ENCODE assay signal across 15 mouse cellular contexts in genomic region chr6:91742995-91743394, GRCm38 (mm10).
"Had no signal": no experiment of that assay in that cellular context is flagged by ENCODE, and none has a peak within 500 bp of the region (broad histone marks: within the 10 kb centered on the region; RNA-seq: fewer than 3 reads in every experiment).

No protein-coding gene starts in this region.

- H3K9ac ChIP-seq: limb, embryonic 12.5 days; limb, embryonic 15.5 days; liver, embryonic 13.5 days; midbrain, embryonic 15.5 days; neural tube, embryonic 12.5 days had no signal

- H3K27ac ChIP-seq: left cerebral cortex, adult 2 months; limb, embryonic 12.5 days; limb, embryonic 15.5 days; liver, embryonic 13.5 days; midbrain, embryonic 10.5 days; midbrain, embryonic 15.5 days; neural tube, embryonic 12.5 days had no signal

- H3K4me1 ChIP-seq: midbrain, embryonic 15.5 days; neural tube, embryonic 12.5 days had no signal

- H3K4me3 ChIP-seq: left cerebral cortex, adult 2 months; limb, embryonic 12.5 days; limb, embryonic 15.5 days; liver, embryonic 13.5 days; megakaryocyte, embryonic 14.5 days; midbrain, embryonic 10.5 days; midbrain, embryonic 15.5 days; neural tube, embryonic 12.5 days had no signal

- ATAC-seq: midbrain, embryonic 15.5 days had no signal

- H3K27me3 ChIP-seq: limb, embryonic 12.5 days; limb, embryonic 15.5 days; liver, embryonic 13.5 days; megakaryocyte, embryonic 14.5 days; midbrain, embryonic 15.5 days; neural tube, embryonic 12.5 days had no signal

- H3K9me3 ChIP-seq: limb, embryonic 12.5 days; limb, embryonic 15.5 days; liver, embryonic 13.5 days; megakaryocyte, embryonic 14.5 days; midbrain, embryonic 10.5 days; midbrain, embryonic 15.5 days; neural tube, embryonic 12.5 days had no signal

- DNase-seq: kidney, adult 11 months; layer of hippocampus, postnatal 36 days; left cerebral cortex, postnatal 4 days; liver, embryonic 13.5 days; lung, adult 2 months; lung, postnatal 36 days; thymus, adult 18-20 months; thymus, postnatal 36 days had no signal

- H3K4me2 ChIP-seq: limb, embryonic 12.5 days; limb, embryonic 15.5 days; liver, embryonic 13.5 days; midbrain, embryonic 15.5 days; neural tube, embryonic 12.5 days had no signal
